Mouse (Mus musculus) hindbrain, embryonic 13.5 days (tissue): Measurements from ENCODE around the gene Cxcl5. TPM values are rescaled to one million over a fixed set of nuclear protein-coding genes. Genes with fewer than 3 reads are reported as not detected.
"Not testable (repeated sequence)": the region's sequence is repeated elsewhere in the genome, so short reads cannot be mapped to it uniquely, and the experiment has no call there.

Source experiments
- ATAC-seq: fragments of 200-750 bp; cut with Nextera tagmentation; 2 replicates; pipeline ENCODE4 v1.8.0; 2017; ENCODE audit warnings: moderate TSS enrichment; ENCODE audit not compliant: low FRiP score
- H3K27ac ChIP-seq: fragments of 300-500 bp; sonication (generic); 2 replicates; pipeline ENCODE4 v1.5.1; 2015; ENCODE audit warnings: inconsistent platforms, mild to moderate bottlenecking, moderate library complexity
- H3K27me3 ChIP-seq: fragments of 300-500 bp; sonication (generic); 2 replicates; pipeline ENCODE4 v1.6.1; 2015; ENCODE audit warnings: mild to moderate bottlenecking, inconsistent platforms
- H3K36me3 ChIP-seq: fragments of 300-500 bp; sonication (generic); 2 replicates; pipeline ENCODE4 v1.6.1; 2015; ENCODE audit warnings: mild to moderate bottlenecking, inconsistent platforms
- H3K4me1 ChIP-seq: fragments of 300-500 bp; sonication (generic); replicated peaks from 2 replicates; pipeline ENCODE4 v1.6.1; 2015; ENCODE audit warnings: inconsistent platforms
- H3K4me2 ChIP-seq: fragments of 300-500 bp; sonication (generic); 2 replicates; pipeline ENCODE4 v1.6.1; 2015; ENCODE audit warnings: inconsistent platforms, mild to moderate bottlenecking, moderate library complexity
- H3K4me3 ChIP-seq: fragments of 300-500 bp; sonication (generic); 2 replicates; pipeline ENCODE4 v1.5.1; 2015; ENCODE audit warnings: mild to moderate bottlenecking, inconsistent platforms
- H3K9ac ChIP-seq: fragments of 300-500 bp; sonication (generic); 2 replicates; pipeline ENCODE4 v1.6.1; 2015; ENCODE audit warnings: mild to moderate bottlenecking, inconsistent platforms
- H3K9me3 ChIP-seq: fragments of 300-500 bp; sonication (generic); 2 replicates; pipeline ENCODE4 v1.6.1; 2016; ENCODE audit warnings: inconsistent platforms
- WGBS: fragments of 180-500 bp; shearing (Covaris S2); methylation state at CpG from one replicate; pipeline ENCODE4 v1.1.7; 2015; 5-methylcytosine and 5-hydroxymethylcytosine counted together
- microRNA-seq: library from miRNA; unstranded; fragments of <30 nt; microRNA quantifications from one replicate; pipeline ENCODE4, GENCODE M21; 2016
- polyA plus RNA-seq: library from polyadenylated mRNA; unstranded; fragments of >200 nt; fragmentation: Nextera tagmentation; extraction: Ambion mirVana; gene quantifications from 2 replicates; pipeline ENCODE4 v1.2.1, GENCODE M21; 2015

Gene Cxcl5
- polyA plus RNA-seq, 1 experiment from 2014 or later: 0.14 TPM

- Histone ChIP-seq H3K4me2 (no peak overlapping the region), H3K27me3 (peaks cover 4% of the 10 kb centered on the region; the same call in 1 of the 2 replicates), H3K4me1 (peaks cover 8% of the 10 kb centered on the region), H3K9me3 (no peaks in the 10 kb centered on the region), H3K36me3 (no peaks in the 10 kb centered on the region), H3K9ac (no peak overlapping the region), H3K27ac (no peak overlapping the region), H3K4me3 (no peak overlapping the region)
- WGBS: 88% methylated on average over 11 of the region's 11 CpGs
- ATAC-seq: no peak
These were observed 30.3 kb downstream of the Cxcl5 start for GRCm38 (mm10) chr5:90789306-90790073.

- peaks cover 8% of the 10 kb centered on the region for H3K4me1 ChIP-seq
- no peaks in the 10 kb centered on the region for H3K9me3 ChIP-seq
- 86% methylated on average over 8 of the region's 8 CpGs for WGBS
- peaks cover 4% of the 10 kb centered on the region; the same call in 1 of the 2 replicates for H3K27me3 ChIP-seq
- H3K27ac ChIP-seq: no peak overlapping the region
- H3K36me3 ChIP-seq: no peaks in the 10 kb centered on the region
- H3K4me2 ChIP-seq: no peak overlapping the region
- no peak overlapping the region for H3K4me3 ChIP-seq
- ATAC-seq: no peak
- H3K9ac ChIP-seq: no peak overlapping the region
These were observed 30.9 kb downstream of the Cxcl5 start for GRCm38 (mm10) chr5:90790074-90790502.

- no peak within 1 kb of the TSS for H3K9ac ChIP-seq
- ATAC-seq: no peak
- H3K4me3 ChIP-seq: no peak within 1 kb of the TSS
- H3K9me3 ChIP-seq: no peaks in the 10 kb centered on the region
- no peak within 1 kb of the TSS for H3K4me2 ChIP-seq
- no peaks in the 10 kb centered on the region for H3K27me3 ChIP-seq
- no peak within 1 kb of the TSS for H3K27ac ChIP-seq
- H3K36me3 ChIP-seq: no peaks in the 10 kb centered on the region
- 74% methylated on average over 5 of the region's 5 CpGs for WGBS
- no peaks in the 10 kb centered on the region for H3K4me1 ChIP-seq
These were observed 35.0 kb downstream of the Cxcl5 start, which contains the start of gene Cxcl15 for GRCm38 (mm10) chr5:90794195-90794625. Cxcl15 (plus strand) TSS chr5:90794534.

DNA sequence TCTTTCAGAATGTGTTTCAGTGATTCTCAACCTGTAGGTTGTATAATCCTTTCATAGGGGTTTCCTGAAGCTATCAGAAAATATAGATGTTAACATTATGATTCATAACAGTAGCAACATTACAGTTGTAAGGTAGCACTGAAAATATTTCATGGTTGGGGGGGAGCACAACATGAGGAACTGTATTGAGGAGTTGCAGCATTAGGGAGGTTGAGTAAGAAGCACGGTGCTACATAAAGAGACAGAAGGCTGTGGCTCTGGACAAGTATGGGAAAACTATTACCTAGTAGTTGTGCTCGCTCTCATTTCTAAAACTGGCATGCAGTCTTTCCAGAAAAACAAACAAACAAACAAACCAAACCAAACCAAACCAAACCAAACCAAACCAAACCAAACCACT lies 36.2 kb downstream of the Cxcl5 start:
- not testable (repeated sequence) for H3K4me3 ChIP-seq, H3K27me3 ChIP-seq, H3K27ac ChIP-seq, H3K9ac ChIP-seq, H3K4me1 ChIP-seq, H3K36me3 ChIP-seq, H3K9me3 ChIP-seq, ATAC-seq, H3K4me2 ChIP-seq
- 77% methylated on average over 2 of the region's 2 CpGs for WGBS

DNA sequence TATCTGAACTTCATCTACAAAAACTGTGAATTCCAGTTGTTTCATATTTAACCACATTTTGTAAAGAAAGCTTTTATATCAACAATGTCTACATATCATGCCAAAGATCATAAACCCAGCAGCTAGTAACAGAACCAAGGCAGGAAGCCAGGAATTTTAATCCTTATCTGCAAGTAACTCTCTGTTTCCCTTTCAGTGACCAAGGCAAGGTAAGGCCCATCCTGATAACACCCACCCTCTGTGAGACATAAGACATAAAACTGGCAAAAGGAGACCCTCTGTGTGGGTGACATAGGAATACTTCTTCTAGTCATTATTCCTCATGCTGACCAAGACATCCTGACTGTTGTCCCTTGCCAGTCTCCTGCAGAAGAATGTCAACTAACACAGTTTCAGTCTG lies 45.4 kb downstream of the Cxcl5 start:
- H3K4me3 ChIP-seq: no peak overlapping the region
- H3K27me3 ChIP-seq: no peaks in the 10 kb centered on the region
- no peaks in the 10 kb centered on the region for H3K4me1 ChIP-seq
- H3K27ac ChIP-seq: no peak overlapping the region
- no peak overlapping the region for H3K9ac ChIP-seq
- H3K4me2 ChIP-seq: no peak overlapping the region
- no peak for ATAC-seq
- no peaks in the 10 kb centered on the region for H3K36me3 ChIP-seq
- H3K9me3 ChIP-seq: no peaks in the 10 kb centered on the region

GRCm38 (mm10) chr5:90806050-90806449 lies 46.9 kb downstream of the Cxcl5 start:
- Histone ChIP-seq H3K27ac (no peak overlapping the region), H3K27me3 (no peaks in the 10 kb centered on the region), H3K4me3 (no peak overlapping the region), H3K4me2 (no peak overlapping the region), H3K36me3 (no peaks in the 10 kb centered on the region), H3K9ac (no peak overlapping the region), H3K4me1 (no peaks in the 10 kb centered on the region), H3K9me3 (no peaks in the 10 kb centered on the region)
- no peak for ATAC-seq

- H3K4me2 ChIP-seq: no peak overlapping the region
- H3K27ac ChIP-seq: no peak overlapping the region
- H3K4me3 ChIP-seq: no peak overlapping the region
- 86% methylated on average over 3 of the region's 3 CpGs for WGBS
- no peaks in the 10 kb centered on the region for H3K4me1 ChIP-seq
- no peaks in the 10 kb centered on the region for H3K9me3 ChIP-seq
- ATAC-seq: no peak
- no peaks in the 10 kb centered on the region for H3K27me3 ChIP-seq
- H3K9ac ChIP-seq: no peak overlapping the region
- H3K36me3 ChIP-seq: no peaks in the 10 kb centered on the region
These were observed 48.2 kb downstream of the Cxcl5 start for GRCm38 (mm10) chr5:90807176-90807950.

Small RNA genes within 50 kb of the gene (microRNA-seq; reads per million reads assigned to microRNA genes)
- gene Gm24322: not detected

Other genes starting within 250 kb of the Cxcl5 start
- not detected in 2 replicates for gene Afm, start 240.4 kb upstream of the Cxcl5 start, polyA plus RNA-seq
- gene 5830473C10Rik, start 198.3 kb upstream of the Cxcl5 start, polyA plus RNA-seq: not detected in 2 replicates
- 0.87 and 1.0 TPM in 2 replicates for gene Rassf6, start 118.7 kb upstream of the Cxcl5 start, polyA plus RNA-seq
- 4.0 and 4.4 TPM in 2 replicates for gene Ppbp, start 9.2 kb downstream of the Cxcl5 start, polyA plus RNA-seq
- 43.6 and 55.5 TPM in 2 replicates for gene Pf4, start 13.1 kb downstream of the Cxcl5 start, polyA plus RNA-seq
- gene Cxcl3, start 26.7 kb downstream of the Cxcl5 start, polyA plus RNA-seq: not detected in 2 replicates
- not detected in 2 replicates for gene Cxcl15, start 35.2 kb downstream of the Cxcl5 start, polyA plus RNA-seq
- 0.21 TPM in 1 of 2 replicates, not detected in the other for gene Cxcl1, start 131.9 kb downstream of the Cxcl5 start, polyA plus RNA-seq
- not detected in 2 replicates for gene Cxcl2, start 144.5 kb downstream of the Cxcl5 start, polyA plus RNA-seq
- 77.7 and 87.5 TPM in 2 replicates for gene Mthfd2l, start 171.8 kb downstream of the Cxcl5 start, polyA plus RNA-seq